Mouse (Mus musculus) heart, postnatal 4 days (tissue): Measurements from ENCODE around the gene Ttc39a. TPM values are rescaled to one million over a fixed set of nuclear protein-coding genes. Genes with fewer than 3 reads are reported as not detected.

Experiments
- DNase-seq: peaks from one replicate; pipeline ENCODE4 v3.0.0; 2021
- total RNA-seq, 2 experiments: library from RNA; stranded (reverse); gene quantifications; 2 replicates each; pipeline ENCODE4 v1.2.3; 2021

Gene Ttc39a
- total RNA-seq, 2 experiments from 2014 or later = 3.3 to 4.1 TPM

DNA sequence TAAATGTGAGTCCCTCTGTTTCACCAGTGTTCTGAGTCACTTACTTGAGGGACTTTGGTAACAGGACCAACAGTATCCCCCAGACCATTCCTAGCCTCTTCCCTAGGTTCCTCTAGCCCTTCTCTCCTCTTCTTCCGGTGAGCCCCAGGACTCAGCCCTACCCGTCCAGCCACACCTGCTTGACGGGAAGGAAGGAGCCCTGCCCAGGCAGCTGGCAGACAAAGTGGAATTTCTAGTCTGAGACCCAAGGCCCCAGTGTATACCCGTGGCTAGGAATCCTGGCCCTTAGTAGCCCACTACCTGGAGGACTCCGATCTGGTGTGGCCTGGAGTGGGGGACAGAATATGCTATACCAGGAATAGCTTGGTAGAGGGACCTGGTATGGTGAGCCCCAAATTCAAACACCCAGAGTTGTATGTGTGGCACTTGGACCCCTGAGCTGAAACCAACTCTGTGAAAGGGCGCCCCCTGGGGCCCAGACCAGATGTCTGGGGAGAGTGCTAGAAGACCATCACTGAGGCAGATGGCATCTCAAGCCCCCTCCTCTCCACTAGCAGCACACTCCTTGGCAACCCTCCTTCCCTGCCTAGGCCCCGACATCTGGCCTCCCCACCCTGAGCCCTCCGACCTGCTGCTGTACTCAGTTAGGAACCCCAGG, 13.8 kb downstream of the Ttc39a start:
- DNase-seq = no peak

DNA sequence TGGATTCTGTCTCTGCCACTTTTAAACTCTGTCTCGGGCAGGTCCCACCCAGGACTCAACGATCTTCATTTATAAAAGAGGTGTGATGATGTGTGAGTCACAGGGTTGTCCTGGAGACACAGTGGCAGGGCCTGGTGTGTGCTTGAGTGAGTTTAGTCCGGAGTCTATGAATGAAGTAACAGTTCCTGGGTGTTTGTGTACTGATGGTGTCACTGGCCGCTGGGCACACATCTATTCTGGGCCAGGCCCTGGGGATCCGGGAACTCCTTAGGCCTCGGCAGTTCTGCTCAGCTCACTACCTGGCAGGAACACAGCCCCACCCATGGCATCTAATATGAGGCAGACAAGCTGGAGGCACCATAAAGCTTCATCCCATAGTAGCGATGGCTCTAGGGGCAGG, 15.2 kb downstream of the Ttc39a start:
- no peak for DNase-seq

DNA sequence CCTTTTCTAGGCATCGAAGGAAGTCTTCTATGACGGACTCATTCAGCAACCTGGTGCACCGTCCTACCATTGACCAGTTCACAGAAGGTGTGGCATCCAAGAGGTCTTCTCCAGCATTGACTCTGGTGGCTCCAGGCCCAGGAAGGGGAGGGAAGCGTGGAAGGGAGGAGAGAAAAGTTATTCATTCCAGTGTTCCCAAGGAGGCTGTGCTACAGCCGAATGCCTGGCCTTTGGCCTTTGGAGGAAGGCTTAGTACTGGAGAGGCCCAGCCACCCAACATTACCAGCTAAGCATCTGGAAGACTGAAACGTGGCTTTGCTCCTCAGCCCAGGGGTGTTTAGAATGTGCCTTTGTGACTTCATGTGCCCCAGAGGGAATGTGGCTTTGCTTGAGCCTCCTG, 16.0 kb downstream of the Ttc39a start:
- no peak for DNase-seq

DNA sequence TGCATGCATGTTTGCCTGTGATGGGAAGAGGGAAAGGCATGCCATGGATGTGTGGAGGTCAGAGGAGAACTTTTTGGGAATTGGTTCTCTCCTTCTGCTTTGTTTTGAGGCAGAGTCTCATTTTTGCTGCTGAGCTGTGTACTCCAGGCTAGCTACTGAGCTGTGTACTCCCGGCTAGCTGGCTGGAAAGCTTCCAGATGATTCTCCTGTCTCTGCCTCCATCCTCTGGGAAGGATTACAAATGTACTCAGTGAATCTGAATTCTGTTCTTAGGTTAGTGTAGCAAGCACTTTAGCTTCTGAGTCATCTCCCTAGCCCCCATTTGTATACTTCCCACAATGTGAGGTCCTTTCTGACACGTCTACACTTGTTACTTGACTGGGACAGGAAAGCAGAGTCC, 17.0 kb downstream of the Ttc39a start:
- no peak for DNase-seq

DNA sequence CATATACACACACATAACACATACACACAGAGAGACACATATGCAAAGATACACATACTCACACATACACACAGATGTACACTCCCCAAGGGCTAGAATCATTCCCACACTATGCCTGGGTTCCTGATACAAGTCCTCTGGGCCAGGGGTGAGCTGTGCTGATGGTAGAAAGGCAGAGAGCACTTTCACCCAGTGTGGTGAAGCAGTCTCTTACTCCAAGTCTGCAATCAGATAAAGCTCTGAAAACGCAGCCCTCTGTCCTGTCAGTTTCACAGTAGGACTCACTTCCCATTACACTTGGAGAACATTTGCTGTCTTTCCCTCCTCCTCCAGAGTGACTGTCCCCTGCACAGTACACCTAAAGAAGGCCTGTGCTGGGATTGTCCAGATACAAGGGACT, 20.6 kb downstream of the Ttc39a start:
- DNase-seq = no peak

DNA sequence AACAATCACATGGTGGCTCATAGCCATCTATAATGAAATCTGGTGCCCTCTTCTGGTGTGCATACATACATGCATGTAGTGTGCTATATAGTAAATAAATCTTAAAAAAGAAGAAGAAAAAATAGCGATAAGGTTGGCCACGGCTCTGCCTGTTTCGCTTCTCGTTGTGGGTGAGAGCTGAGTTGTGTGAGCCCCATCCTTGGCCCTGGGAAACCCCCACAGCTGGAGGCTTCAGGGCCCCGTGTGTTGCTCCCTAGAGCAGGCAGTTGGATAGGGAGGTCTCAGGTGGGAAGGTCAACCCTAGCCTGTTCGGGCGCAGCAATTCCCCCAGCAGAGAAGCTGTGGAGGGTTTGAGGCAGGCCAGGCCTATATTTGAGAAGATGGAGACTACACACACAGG, 23.8 kb downstream of the Ttc39a start:
- DNase-seq = no peak

DNA sequence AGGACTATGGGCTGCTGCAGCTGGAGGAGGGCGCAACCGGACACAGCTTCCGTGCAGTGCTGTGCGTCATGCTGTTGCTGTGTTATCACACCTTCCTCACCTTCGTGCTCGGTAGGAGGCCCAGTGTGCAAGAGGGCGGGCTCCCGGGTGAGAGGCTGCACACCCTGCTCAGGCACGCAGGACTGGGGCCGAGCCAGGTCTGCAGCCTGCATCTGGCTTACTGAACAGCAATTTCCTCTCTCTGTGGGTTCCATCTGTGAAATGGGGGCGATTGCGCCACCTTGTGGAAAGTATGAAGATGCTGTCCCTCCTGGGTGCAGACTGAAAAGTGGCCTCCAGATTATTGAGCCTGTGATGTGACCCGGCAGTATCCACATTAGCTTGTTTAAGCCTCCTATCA, 24.4 kb downstream of the Ttc39a start:
- peak; percentile 58 for DNase-seq

DNA sequence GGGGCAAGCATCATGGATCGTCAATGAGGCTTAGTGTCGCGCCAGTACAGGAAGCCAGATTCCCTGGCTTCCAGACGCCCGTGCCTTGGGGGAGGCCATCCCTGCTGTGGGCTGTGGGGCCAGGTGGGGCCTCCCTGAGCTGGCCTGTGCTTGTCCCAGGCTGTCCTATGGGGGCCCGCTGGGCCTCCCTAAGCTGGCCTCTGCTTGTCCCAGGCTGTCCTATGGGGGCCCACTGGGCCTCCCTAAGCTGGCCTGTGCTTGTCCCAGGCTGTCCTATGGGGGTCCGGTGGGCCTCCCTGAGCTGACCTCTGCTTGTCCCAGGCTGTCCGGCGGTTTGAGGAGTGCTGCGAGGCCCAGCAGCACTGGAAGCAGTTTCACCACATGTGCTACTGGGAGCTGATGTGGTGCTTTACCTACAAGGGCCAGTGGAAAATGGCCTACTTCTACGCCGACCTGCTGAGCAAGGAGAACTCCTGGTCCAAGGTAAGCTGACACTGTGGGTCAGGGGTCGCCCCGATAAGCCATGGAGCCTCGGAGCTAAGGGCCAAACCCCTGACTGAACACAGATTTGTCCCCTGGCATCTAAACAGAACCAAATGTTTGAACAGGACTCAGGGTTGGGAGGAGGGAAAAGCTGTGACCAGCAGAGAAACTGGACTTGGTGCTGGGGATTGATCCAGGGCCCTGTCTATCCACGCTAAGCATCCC, 26.4 kb downstream of the Ttc39a start:
- no peak for DNase-seq

DNA sequence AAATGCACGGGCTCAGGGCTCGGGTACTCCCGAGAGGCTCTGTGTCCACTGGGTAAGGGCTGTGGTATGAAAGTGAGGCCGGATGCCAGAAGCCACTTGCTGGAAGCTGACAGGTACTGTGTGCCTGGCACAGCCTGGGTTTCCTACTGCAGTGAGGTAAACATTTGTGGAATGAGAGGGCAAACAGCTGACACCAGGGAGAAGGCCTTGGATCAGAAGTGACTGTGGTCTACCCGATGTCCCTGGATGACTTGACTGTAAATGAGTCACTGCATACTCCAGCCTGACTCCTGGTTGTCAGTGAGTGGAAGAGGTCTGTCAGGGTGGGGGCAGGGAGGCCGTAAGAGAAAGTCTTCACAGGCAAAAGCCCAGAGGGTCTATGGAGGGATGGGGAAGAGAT, 27.2 kb downstream of the Ttc39a start:
- peak; percentile 70 for DNase-seq

DNA sequence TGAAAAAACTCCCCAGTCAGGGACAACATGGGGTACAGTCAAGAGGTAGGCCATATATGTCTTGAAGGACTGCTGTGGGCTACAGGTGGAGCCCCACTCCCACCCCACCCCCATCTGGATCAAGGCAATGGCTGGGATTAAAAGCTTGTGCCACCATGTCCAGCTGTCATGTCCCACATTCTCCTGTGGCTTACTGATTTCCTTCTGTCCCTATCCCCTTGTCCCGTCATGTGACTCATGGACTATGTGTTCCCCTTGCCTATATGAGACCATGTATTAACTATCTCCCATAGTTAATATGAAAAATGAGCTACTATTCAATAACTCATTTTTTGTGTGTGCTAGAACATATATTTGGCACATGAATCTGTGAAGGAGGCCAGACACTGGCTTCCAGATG, 27.8 kb downstream of the Ttc39a start:
- no peak for DNase-seq

DNA sequence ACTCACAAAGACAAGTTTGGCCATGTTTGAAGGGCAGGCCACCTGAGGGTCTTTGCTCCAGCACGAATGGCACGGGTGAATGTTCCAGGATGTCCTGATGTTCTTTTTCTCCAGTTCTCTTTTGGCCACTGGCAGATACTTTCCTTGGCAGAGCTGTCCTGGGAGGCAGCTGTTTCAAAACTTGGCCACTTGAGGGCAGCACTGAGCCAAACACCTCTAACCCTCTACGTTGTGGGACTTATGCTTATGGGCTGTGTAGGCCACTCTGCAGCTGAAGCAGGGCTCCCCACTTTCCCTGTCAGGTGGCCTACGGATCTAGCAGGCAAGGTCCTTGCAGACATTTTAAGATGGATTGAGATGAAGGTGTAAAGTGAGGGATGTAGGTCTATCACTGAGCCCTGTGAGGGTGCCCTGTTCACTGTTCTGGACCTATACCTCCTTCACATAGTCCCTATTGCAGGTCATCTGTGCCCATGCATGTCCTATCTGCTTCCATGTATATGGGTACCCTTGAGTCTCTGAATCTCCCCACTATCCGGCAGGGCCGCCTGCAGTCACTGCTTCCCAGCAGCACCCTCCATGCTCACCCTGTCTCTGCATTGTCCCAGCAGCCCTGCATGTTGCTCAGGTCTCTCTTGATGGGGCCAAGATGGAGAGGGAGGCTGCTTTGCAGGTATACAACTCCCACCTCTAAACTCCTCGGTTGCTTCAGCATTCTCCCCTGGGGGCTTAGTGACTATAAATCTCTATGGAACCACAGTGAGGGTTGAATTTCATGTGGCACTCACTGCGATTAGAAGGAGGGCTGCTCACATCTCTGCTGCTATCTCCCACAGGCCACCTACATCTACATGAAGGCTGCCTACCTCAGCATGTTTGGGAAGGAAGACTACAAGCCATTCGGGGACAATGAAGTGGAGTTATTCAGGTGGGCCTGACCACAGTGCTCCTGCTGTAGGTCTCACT, 31.8 kb downstream of the Ttc39a start:
- DNase-seq = peak; percentile 84

DNA sequence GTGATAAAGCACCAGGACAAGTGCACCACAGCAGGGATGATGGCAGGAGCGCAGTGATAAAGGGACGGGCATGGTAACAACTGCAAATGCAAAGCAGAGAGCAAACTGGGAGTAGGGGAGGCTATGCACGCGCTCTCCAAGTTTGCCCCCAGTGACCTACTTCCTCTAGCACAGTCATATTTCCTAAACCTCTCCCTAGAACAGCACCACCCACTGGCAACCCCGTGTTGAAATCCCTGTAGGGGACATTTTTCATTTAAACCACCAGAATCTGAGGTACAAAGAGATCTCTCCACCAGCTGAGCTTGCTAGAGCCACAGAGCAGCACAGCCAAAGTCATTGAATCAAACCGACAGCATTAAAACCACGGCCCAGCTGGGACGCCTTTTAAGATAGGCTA, 32.7 kb downstream of the Ttc39a start:
- no peak for DNase-seq

DNA sequence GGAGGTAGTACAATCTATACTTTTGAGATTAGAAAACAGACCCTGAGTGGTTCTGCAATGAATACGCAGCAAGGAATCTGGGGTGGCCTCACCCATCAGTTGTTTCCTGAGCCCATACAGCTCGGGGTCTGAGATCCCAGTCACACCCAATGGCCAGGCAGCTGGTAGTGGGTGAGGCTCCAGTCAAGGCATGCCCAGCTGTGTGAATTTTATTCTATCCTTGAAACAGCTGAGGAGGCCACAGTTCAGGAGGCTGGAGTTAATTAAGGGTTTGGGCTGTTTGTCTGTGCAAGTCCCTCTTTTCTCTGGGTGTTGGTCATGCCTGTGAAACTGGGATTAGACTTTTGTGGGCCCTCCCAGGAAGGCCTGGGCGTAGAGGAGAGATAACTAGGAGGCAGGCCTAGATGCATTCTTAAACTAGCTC, 33.4 kb downstream of the Ttc39a start:
- DNase-seq = no peak

DNA sequence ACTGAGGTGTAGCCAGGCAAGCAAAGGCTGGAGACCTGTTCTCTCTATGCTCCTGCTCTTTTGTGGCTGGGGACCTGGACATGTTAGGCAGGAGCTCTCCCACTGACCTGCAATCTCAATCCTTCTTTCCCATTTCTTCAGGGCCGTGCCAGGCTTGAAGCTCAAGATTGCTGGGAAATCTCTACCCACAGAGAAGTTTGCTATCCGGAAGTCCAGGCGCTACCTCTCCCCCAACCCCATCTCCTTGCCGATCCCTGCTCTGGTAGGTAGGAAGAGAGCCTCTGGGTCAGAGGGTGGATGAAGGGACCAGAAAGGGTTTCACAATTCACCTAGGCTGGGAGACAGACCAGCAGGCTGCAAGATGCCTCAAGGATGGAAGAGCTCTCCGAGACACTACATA, 34.0 kb downstream of the Ttc39a start:
- no peak for DNase-seq

DNA sequence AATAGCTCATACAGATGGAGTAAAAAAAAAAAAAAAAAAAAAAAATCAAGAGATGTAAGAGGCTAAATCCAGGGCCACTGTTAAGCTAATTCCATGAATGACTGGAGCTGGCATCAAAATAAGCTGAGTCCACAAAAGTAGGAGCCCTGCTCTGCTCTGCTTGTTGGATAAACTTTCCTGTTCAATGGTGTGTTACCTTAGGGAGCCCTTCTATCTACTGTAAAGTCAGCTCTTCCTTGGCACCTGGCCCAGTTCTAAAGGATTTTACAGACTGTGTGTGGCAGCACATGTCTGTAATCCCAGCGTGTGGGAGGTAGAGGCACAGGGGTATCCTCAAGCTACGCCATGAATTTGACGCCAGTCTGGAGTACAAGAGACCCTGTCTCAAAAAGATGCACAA, 34.6 kb downstream of the Ttc39a start:
- DNase-seq = no peak

DNA sequence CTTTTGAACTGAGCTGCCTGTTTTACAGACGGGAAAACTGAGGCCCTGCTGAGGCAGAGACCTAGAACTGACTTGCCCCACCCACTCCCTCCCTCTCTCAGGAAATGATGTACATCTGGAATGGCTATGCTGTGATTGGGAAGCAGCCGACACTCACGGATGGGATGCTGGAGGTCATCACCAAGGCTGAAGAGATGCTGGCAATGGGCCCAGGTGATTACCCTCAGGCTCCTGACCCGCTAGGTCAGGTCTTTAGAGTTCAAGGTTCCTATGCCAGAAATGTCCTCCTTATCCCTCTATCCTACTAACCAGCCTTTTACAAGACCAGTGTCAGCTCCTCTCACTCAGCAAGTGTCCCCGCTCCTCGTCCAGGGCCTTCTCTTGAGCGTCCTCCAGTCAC, 35.7 kb downstream of the Ttc39a start:
- DNase-seq = no peak

DNA sequence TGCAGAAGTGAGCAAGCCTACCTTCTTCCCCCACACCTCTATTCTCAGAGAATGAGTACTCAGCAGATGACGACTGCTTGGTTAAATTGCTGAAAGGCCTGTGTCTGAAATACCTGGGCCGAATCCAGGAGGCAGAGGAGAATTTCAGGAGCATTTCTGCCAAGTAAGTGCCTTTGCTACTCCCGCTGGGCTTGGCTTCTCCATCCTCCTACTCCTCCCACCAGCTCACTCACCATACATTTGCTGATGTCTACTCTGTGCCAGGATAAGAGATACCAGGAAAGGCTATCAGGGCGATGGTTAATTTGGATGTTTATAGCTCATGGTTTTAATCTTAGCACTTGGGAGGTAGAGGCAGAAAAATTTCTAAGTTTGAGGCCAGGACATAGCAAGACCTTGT, 36.2 kb downstream of the Ttc39a start:
- no peak for DNase-seq

DNA sequence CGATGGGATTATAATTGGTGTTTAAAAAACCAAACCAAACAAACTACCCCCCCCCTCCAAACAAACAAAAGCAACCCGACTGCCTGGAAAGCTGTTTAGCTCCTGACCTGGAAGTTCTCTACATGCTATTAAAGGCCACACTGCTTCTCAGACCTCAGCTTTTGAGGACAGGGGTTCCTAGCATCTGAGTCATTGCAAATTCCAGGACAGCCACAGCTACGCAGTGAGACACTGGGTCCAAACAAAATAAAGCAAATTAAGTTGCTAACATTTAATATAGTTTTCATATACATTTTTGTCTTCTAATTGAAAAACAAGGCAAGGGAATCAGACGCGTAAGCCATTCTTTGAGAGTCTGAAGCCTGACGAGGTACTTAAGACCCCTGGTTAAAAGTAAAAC, 38.0 kb downstream of the Ttc39a start:
- DNase-seq = no peak

DNA sequence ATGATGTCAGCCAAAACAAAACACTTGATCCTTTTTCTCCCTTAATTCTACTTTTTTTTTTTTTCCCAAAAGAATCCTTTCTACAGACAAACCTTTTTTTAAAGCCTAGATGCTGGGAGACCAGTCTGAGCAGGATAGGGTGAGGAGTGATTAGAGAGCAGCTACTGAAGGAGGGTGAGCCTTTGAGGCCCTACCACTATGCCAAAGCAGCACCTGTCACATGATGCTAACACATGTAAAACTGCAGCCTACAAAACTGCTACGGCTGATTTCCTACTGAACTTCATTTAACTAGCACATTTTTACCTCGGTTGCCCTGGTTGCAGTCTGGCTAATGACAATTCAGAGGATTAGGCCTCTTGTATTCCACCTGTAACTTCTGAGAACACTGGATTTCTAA, 38.5 kb downstream of the Ttc39a start:
- DNase-seq = no peak

DNA sequence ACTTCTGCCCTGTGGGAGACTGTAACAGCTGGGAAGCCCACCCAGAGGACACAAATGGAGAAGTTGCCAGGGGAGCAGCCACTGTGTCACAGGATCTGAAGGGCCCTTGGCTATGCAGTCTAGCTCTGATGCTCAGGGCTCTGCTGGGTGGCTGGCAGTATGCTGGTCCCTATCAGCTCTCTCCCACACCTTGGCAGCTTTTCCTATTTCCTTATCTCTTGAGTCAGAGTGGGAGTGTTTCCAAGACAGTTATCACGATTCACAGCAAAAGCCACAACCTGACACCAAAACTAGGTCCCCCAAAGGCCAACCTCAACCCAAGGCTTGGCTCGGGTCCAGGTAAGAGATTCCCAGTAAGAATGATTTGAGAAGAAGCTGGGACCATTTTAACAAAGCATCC, 39.0 kb downstream of the Ttc39a start:
- DNase-seq = no peak

DNA sequence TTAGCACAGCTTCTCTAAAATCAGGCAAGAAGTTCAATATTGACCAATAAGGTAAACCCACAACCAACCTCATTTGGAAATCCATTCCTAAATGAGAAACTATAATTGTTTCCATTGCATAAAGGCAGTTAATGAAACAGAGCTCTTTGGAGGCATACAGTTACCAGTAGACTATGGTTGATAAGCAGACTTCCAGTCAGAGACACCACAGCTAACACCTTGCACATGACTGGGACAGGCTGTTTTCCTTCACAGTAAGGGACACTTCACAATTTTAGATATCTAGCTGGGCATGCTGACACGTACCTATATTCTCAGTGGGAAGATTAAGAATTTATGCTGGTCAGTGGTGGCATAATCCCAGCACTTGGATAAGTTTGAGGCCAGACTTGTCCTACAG, 39.5 kb downstream of the Ttc39a start:
- DNase-seq = no peak

DNA sequence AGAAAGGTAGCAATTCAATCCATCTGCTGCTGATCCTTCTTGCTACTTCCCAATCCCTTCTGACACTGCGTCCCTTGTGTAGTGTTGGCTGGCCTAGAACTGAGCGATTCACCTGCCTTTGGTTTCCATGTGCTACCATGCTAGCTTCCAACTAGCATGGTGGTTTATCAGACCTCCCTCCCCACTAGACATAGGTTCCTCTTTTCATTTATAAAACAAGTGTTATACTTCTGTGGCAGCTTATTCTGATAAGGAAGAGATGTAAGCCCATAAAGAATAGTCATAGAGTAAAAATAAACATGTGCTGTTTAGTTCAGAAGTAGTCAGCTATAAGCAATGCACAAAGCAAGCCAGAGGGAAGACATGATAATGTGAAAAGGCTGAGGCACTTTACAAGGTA, 42.1 kb downstream of the Ttc39a start:
- no peak for DNase-seq

DNA sequence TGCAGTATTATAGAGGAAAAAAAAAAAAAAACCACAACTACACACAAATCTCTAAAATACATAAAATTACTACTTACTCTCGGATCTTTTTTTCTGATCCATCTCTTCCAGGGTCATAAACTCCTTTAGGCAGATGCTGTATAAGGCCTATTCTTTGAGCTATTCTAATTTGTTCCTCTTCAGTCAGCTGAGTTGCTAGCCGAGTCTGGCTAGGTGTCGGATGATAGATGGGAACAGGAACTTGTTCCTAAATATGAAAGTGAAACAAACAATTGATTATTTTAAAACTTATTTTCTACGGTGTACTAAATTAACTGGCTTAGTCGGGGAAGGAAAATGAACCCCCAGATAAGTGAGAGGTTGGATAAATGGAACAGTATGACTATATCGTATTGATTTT, 50.4 kb downstream of the Ttc39a start:
- no peak for DNase-seq
